Mouse (Mus musculus) A20 (cell line): ENCODE data around the gene Echdc3.

Experiments used
- DNase-seq: peaks from one replicate; pipeline ENCODE4 v3.0.0-alpha.2; 2011; ENCODE audit warnings: low read depth, low spot score

Gene Echdc3

DNA sequence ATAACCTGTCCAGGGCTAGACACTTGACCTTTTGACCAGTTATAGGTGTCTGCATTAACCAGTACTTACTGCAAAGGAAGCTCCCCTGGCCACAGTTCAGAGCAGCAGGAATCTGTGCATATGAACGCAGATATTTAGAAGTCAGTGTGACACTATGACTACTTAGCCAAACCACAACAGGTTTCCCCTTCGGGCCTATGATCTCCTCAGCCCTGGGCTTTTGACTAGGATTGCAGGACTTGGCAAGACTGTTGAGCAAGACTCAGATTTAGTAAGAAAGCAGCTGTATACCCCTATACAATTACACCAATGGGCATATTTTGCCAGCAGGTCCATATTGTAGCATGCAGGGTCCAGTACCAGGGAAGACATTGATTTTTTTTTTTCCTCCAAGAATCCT is 44.3 kb downstream of the Echdc3 start:
- DNase-seq = peak; percentile 27

DNA sequence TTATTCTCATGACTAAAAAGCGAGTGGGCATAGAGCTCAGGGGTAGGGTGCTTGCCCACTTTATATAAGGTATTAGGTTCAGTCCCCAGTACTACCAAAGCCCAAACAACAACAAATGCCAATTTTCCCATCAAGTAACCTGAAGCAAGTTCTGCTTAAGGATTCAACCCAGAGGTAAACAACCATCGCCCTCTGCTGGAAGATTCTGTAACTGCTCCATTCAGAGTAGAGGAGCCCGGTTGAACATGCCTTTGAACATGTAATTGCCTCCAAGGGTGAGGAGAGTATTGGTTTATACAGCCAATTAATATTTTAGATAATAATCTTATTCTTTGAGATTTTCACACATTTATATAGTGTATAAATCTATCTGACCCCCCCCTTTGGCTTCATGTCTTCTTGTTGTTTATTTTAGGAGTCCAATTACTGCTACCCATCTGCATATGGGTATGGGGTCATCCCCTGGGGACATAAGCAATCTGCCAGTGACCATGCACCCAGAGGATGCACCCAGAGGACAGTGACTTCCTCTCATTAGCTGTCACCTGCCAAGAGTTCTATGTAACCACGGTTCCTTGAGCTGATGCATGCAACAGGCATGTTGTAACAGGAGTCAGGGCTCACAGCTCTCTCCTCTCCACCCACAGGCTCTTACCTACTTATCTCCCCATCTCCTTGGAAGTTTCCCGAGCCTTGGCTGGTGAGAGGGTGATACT is 44.8 kb downstream of the Echdc3 start:
- DNase-seq = peak; percentile 79

DNA sequence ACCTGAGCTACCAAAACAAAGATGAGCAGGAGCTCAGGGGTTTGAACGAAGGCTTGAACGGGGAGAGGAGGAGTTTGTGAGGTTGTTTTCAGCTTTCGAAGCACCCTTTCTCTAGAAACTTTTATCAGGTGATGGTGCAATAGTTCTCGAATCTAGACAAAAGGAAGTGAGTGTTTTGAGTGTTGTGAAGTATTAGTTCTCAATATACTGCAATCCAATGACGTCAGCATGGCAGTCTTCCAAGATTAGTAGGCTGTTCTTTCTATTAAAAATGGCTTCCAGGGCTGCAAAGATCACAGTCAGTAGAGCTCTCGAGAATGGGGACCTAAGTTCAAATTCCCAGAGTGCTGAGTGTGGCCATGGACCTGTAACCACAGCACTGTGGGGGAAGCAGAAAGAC is 47.1 kb downstream of the Echdc3 start:
- DNase-seq = no peak

DNA sequence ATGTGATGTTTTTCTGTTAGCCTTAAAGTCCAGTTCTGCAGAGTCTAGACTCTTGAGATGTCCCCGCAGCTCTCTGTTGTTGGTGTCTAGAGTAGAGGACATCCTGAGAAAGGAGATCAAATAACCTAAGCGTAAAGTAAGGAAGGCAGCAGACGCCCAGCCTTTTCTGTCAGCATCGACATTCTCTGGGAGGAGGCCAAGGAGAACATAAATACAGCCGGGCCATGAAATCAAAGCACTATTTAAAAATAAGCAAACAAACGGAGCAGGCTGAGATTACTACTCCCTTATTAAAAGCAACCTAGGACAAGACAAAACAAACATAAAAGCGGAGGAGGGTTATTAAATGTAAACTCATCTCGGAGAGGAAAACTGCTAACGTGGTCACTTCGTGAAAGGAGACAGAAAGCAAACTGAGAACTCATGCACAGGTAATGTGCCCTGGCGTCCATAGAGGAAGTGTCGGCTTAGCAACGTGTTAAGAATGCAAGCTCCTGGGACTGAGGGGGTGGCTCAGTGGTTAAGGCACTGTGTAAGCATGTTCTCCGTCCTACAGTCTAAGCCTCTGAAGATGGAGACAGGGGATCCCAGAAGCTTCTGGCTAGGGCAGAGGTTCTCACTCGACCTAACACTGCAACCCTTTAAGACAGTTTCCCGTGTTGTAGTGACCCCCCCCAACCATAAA is 48.1 kb downstream of the Echdc3 start:
- DNase-seq = no peak

DNA sequence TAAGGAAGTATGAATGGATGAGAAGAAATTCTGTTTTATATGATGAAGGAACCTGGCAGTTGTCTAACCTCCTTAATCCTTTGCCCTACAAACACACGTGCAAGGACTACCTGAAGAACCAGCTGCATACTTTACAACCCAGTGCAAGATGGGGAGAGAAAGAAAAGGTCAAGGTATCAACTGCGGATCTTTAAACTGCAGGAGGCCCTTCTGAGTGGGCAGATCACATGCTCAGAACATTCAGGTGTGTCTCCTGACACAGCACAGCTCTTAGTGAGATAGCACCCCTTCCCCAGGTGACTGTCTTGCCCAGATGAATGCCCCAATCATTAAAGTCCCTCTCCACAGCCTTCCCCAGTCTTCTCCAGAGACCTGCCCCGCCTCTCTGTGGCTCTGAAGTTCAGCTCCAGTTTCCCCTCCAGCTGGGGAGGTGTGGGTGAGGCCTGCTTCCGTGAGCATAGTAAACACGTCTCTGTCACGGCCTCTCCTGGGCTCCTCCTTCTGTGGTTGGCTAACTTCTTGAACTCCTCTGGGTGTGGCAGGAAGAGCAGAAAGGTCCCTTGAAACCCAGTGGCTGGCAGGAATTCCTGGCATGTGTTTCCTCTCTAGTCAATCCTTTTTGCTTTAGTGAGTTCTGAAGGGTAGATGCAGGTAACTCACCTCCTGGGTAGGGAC is 50.3 kb downstream of the Echdc3 start:
- no peak for DNase-seq

DNA sequence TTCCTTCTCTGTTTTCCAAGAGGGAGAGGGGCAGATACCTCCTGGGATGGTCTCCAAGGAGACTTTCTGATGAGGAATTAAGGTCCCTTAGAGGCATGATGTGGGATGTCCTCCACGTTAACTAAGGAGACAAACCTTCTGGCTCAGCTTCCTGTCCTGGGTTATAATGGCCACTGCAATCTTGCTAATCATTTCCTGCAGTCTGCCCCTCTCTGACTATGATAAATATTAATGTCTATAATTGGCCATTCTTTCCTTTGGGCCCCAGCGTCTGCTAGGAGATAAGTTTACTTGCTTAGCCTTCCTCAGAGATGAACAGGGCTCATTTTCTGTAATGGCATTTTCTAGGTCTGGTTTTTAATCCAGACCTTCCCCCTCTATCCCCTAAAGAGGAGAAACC is 53.1 kb downstream of the Echdc3 start:
- DNase-seq = no peak

DNA sequence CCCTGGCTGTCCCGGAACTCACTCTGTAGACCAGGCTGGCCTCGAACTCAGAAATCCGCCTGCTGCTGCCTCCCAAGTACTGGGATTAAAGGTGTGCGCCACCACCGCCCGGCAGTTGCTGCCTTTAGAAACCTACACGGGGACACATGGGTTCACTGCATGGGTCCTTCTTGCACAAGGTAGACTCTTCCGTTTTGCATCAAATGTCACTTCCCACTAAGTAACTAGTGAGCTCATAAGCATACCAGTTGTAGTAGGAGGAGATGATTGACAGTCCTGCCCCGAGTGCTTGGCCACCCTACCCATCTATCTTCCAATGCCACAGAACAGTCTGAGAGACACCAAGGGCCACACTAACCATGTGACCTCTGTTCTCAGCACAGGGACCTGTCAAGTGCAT is 53.6 kb downstream of the Echdc3 start:
- no peak for DNase-seq

DNA sequence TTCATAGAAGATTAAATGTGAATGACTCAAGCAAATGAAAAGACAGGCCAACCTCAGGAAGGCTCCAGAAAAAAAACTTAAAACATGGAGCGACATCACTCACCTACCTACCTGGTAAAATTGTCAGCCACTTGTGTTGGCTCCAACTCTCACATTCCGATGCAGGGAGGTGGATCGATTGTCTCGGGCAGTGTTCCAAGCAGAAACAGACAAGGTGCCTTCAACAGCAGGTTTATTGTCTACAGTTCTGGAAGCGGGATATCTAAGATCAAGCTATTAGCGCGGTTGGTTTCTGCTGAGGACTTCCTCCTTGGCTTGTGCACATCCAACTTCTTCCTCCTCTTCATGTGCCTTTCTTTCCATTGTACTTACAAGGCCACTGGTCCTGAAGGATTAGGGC is 55.2 kb downstream of the Echdc3 start:
- DNase-seq = no peak

DNA sequence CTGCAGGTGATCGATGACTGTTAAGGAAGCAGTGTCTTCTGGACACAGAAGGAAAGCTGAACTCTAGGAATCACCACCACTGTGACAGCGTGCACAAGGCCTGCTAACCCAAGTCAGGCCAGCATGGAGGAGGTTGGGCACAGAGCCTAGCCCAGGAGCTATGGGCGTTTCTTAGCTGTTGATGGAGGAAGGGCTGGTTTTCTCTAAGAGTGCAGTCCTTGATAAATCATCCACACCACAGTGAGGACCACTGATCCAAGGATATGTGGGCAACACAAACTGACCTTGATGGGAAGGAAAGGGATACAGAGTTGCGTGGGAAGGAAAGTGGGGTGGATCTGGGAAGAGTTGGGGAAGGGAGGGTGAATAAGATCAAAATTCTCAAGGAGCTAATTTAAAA is 55.6 kb downstream of the Echdc3 start:
- no peak for DNase-seq

DNA sequence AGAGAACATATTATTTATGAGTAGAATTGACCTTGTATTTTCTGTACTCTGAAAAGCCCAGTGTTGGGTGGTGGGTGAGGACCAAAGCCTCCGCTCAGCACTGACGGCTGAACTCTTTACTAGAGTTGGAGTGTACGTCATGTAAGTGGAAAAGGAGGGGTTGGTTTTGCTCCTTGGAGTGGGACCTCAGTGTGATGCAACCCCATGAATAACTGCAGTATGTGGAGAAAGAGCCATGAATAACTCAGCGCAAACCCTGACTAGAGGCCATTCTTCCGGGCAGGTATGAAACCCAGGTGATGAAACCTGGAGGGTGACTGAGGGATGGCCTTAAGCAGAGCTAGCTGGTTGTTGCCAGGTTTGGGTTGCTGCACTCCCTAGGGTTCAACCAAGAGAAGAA is 63.0 kb downstream of the Echdc3 start:
- no peak for DNase-seq

DNA sequence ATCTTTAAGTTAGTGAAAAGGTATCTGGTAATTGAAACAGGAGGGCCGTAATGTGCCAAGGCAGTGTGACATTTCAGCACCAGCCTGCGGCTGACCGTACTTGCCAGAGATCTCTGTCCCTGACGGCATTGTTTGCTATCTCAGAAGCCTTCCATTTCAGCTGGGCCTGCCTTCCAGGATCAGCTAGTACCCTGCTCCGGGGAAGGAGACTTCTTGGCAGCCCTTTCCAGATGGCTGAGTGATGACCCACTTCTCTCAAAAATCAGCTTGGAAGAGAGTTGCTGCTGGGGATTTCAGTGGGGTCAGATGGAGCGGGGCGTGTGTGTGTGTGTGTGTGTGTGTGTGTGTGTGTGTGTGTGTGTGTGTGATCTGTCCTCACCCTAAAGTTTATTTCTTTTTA is 65.9 kb downstream of the Echdc3 start:
- DNase-seq = no peak

DNA sequence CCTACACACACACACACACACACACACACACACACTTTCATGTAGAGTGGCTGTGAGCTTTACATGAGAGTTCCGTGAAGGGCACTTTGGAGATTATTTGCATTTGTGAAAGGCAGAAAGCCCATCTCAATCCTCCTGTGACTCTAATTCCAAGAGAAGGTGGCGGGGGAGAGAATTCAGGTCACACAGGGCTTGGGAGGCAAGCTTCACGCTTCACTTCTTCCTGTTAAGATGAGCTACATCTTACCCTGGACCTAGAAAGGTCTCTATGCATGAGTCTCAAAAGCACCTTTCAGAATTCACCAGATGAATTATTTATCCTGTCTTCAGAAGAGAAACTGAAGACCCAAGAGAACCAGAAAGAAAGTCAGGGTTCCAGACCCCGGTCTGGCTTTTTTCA is 66.6 kb downstream of the Echdc3 start:
- no peak for DNase-seq

DNA sequence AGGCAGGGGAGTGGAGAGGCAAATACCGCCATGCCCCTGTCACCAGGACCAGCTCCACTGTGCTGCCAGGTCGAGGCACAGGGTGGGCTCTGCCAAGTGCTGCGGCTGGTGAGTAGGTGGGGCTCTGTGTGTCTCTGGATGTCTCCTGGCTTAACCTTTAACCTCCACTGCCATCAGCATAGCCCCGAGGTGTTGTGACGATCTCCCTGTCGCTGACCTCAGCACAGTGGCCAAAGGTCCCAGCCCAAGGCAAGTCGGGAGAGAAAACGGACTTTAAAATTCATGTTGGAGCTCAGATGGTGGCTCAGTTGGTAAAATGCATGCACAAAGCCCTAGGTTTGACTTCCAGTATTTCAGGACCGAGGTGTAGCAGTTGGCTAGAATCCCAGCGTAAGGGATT is 67.2 kb downstream of the Echdc3 start:
- no peak for DNase-seq

DNA sequence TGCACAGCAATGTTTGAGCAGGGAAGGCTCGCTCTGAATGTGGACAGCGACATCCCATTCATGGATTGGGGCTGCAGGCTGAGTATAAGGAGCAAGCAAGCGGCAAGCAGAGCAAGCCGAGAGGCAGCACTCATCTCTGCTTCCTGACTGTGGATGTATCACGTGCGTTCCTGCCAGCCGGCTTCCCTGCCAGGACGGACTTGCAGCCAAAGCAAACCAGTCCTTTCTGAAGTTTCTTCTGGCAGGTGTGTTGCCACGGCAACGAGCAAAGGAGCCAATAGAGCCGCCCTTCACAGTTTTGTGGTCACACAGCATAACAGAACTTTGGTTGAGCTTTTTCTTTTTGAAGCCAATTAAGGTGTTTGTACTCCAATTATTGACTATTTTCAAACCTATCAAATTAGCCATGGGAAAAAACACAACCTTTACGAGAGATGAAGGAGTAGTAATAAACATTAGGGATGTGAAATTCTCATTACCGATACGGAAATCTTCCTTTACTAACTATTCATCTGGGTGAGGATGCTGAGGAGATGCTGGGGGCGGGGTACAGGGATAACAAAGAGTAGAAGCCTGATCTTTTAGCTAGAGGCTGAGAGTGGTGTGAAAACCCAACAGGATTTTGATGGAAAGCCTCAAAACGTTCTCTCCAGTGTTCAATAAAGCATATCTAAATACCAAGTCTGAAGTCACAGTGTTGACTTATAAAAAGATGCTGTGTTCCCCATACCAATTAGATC is 69.7 kb downstream of the Echdc3 start:
- peak; percentile 36 for DNase-seq

DNA sequence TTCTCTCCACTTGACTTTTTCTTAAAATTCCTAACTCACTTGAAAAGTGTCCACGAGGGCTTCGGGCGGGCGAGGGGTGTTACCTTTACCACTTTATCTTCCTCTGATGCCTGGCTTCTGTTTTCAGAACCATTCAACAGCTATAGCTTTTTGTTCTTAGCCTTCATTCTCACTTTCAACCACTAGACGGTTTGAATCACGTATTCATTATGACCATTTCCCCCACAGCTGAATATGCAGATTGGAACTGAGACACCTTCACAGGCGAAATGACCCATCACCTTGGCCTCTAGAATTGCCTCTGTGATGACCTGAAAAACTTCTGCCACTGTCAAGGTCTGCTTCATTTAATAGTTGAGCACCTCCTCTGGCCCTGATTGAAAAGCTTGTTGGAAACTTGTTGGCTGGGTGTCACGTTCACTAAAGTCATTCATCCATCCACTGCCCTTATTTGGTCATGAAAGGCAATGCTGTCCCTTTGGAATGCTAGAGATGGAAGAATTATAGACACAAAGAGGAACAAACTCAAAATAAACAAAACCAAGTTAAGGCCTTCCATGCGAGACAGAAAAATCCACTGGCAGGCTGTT is 72.2 kb downstream of the Echdc3 start:
- DNase-seq = peak; percentile 27
